Mouse (Mus musculus) kidney, postnatal 0 days (tissue): ENCODE measurements at regions not wholly inside any gene's neighbourhood (a gene's known extent, or its start where the extent isn't known, plus 50 kb on each side); places are given as distances from the start of the nearest gene placed in this dataset.

Source experiments
- ATAC-seq: fragments of 200-750 bp; cut with Nextera tagmentation; replicated peaks from 2 replicates; pipeline ENCODE4 v1.8.0; 2017; ENCODE audit warnings: low read depth, moderate number of reproducible peaks, moderate TSS enrichment, moderate library complexity; ENCODE audit not compliant: low FRiP score
- DNase-seq: peaks from one replicate; pipeline ENCODE4 v3.0.0-alpha.2; 2016; ENCODE audit warnings: low spot score
- H3K27ac ChIP-seq: fragments of 300-500 bp; sonication (generic); 2 replicates; pipeline ENCODE4 v1.5.1; 2014; ENCODE audit warnings: mild to moderate bottlenecking
- H3K27me3 ChIP-seq: fragments of 300-500 bp; sonication (generic); 2 replicates; pipeline ENCODE4 v1.6.1; 2014; ENCODE audit warnings: low read length, mixed read lengths; ENCODE audit not compliant: insufficient read depth
- H3K36me3 ChIP-seq: fragments of 300-500 bp; sonication (generic); 2 replicates; pipeline ENCODE4 v1.6.1; 2014; ENCODE audit warnings: low read length, mixed read lengths; ENCODE audit not compliant: insufficient read depth
- H3K4me1 ChIP-seq: fragments of 300-500 bp; sonication (generic); replicated peaks from 2 replicates; pipeline ENCODE4 v1.6.1; 2014; ENCODE audit warnings: antibody characterized with exemption, low read length, mixed read lengths; ENCODE audit not compliant: insufficient read depth
- H3K4me2 ChIP-seq: fragments of 300-500 bp; sonication (generic); 2 replicates; pipeline ENCODE4 v1.6.1; 2014; ENCODE audit warnings: mild to moderate bottlenecking, low read length, moderate library complexity, mixed read lengths
- H3K4me3 ChIP-seq: fragments of 300-500 bp; sonication (generic); replicated peaks from 2 replicates; pipeline ENCODE4 v1.5.1; 2014; ENCODE audit warnings: low read depth, low read length
- H3K9ac ChIP-seq: fragments of 300-500 bp; sonication (generic); 2 replicates; pipeline ENCODE4 v1.6.1; 2014; ENCODE audit warnings: low read depth, low read length
- H3K9me3 ChIP-seq: fragments of 300-500 bp; sonication (generic); replicated peaks from 2 replicates; pipeline ENCODE4 v1.6.1; 2016; ENCODE audit warnings: low read length, inconsistent platforms, mixed read lengths
- CTCF ChIP-seq: IDR thresholded peaks from 2 replicates; pipeline ENCODE4 v1.5.1; 2016; ENCODE audit warnings: antibody characterized with exemption, low read depth, mild to moderate bottlenecking, moderate library complexity
- WGBS: fragments of 180-500 bp; shearing (Covaris S2); extraction: QIAGEN DNeasy Blood & Tissue Kit; methylation state at CpG from one replicate; pipeline ENCODE4 v1.1.7; 2014; 5-methylcytosine and 5-hydroxymethylcytosine counted together

GRCm38 (mm10) chr9:52368080-52368479 is 199.7 kb upstream of the Zc3h12c start:
- ATAC-seq = no peak

GRCm38 (mm10) chr9:52366046-52366445 is 197.7 kb upstream of the Zc3h12c start:
- ATAC-seq (no peak), DNase-seq (no peak)
- TF ChIP-seq CTCF = no peak
- 77% methylated on average over 9 of the region's 9 CpGs for WGBS
- Histone ChIP-seq H3K27ac (no peak overlapping the region), H3K4me2 (no peak overlapping the region), H3K4me1 (no peaks in the 10 kb centered on the region), H3K9me3 (no peaks in the 10 kb centered on the region), H3K4me3 (no peak overlapping the region), H3K9ac (no peak overlapping the region), H3K27me3 (no peaks in the 10 kb centered on the region), H3K36me3 (no peaks in the 10 kb centered on the region)

More at GRCm38 (mm10) chr9:52368080-52368479, 199.7 kb upstream of the Zc3h12c start:
- no peak overlapping the region for H3K4me3 ChIP-seq
- H3K4me2 ChIP-seq = no peak overlapping the region
- H3K9me3 ChIP-seq = no peaks in the 10 kb centered on the region
- TF ChIP-seq CTCF = no peak
- WGBS = 78% methylated on average over 3 of the region's 3 CpGs
- H3K36me3 ChIP-seq = no peaks in the 10 kb centered on the region
- H3K27me3 ChIP-seq = no peaks in the 10 kb centered on the region
- no peaks in the 10 kb centered on the region for H3K4me1 ChIP-seq
- no peak overlapping the region for H3K9ac ChIP-seq
- DNase-seq = no peak
- H3K27ac ChIP-seq = no peak overlapping the region

GRCm38 (mm10) chr9:52361599-52361998 is 193.2 kb upstream of the Zc3h12c start:
- peak; percentile 15 for DNase-seq
- Histone ChIP-seq H3K27ac (no peak overlapping the region), H3K9me3 (no peaks in the 10 kb centered on the region), H3K4me2 (no peak overlapping the region), H3K9ac (no peak overlapping the region), H3K27me3 (no peaks in the 10 kb centered on the region), H3K36me3 (no peaks in the 10 kb centered on the region), H3K4me1 (no peaks in the 10 kb centered on the region), H3K4me3 (no peak overlapping the region)
- no peak for ATAC-seq
- WGBS = 85% methylated on average over 2 of the region's 2 CpGs
- TF ChIP-seq CTCF = peak; percentile 54

- Histone ChIP-seq H3K9ac (no peak overlapping the region), H3K4me3 (no peak overlapping the region), H3K27me3 (no peaks in the 10 kb centered on the region), H3K36me3 (no peaks in the 10 kb centered on the region), H3K9me3 (no peaks in the 10 kb centered on the region), H3K4me1 (no peaks in the 10 kb centered on the region), H3K27ac (no peak overlapping the region), H3K4me2 (no peak overlapping the region)
- 47% methylated on average over 3 of the region's 3 CpGs for whole genome bisulfite sequencing
- peak; percentile 8 for DNase-seq
- ATAC-seq = no peak
- TF ChIP-seq CTCF = no peak
Measured at GRCm38 (mm10) chr9:52359416-52359815, 191.0 kb upstream of the Zc3h12c start.

GRCm38 (mm10) chr9:52356549-52356948 is 188.2 kb upstream of the Zc3h12c start:
- Histone ChIP-seq H3K4me2 (no peak overlapping the region), H3K27me3 (no peaks in the 10 kb centered on the region), H3K4me3 (no peak overlapping the region), H3K9ac (no peak overlapping the region), H3K9me3 (no peaks in the 10 kb centered on the region), H3K4me1 (no peaks in the 10 kb centered on the region), H3K27ac (no peak overlapping the region), H3K36me3 (no peaks in the 10 kb centered on the region)
- ATAC-seq (no peak), DNase-seq (no peak)
- WGBS = 70% methylated on average over 3 of the region's 3 CpGs
- TF ChIP-seq CTCF = no peak

- Histone ChIP-seq H3K4me3 (no peak overlapping the region), H3K27ac (no peak overlapping the region), H3K36me3 (no peaks in the 10 kb centered on the region), H3K4me1 (no peaks in the 10 kb centered on the region), H3K9me3 (no peaks in the 10 kb centered on the region), H3K9ac (no peak overlapping the region), H3K4me2 (no peak overlapping the region), H3K27me3 (no peaks in the 10 kb centered on the region)
- TF ChIP-seq CTCF = no peak
- WGBS = 54% methylated on average over 10 of the region's 10 CpGs
- ATAC-seq (no peak), DNase-seq (peak; percentile 26)
Measured at GRCm38 (mm10) chr9:52355187-52355982, 187.0 kb upstream of the Zc3h12c start.
